Mouse (Mus musculus) small intestine, adult 2 months (tissue): Measurements from ENCODE around the gene Wnt7a. TPM values are rescaled to one million over a fixed set of nuclear protein-coding genes. Genes with fewer than 3 reads are reported as not detected.

ENCODE experiments used
- H3K27ac ChIP-seq: fragments of 200-500 bp; 2 replicates; pipeline ENCODE4 v1.5.1; 2012; ENCODE audit warnings: low read depth, low read length, control low read depth, inconsistent platforms; ENCODE audit not compliant: insufficient read depth
- H3K27me3 ChIP-seq: fragments of 200-500 bp; 2 replicates; pipeline ENCODE4 v1.6.1; 2012; ENCODE audit warnings: mild to moderate bottlenecking, moderate library complexity, low read length, inconsistent platforms; ENCODE audit not compliant: control insufficient read depth, insufficient read depth
- H3K36me3 ChIP-seq: fragments of 200-500 bp; 2 replicates; pipeline ENCODE4 v1.6.1; 2012; ENCODE audit warnings: mild to moderate bottlenecking, low read length, control low read depth, inconsistent platforms; ENCODE audit not compliant: control insufficient read depth, insufficient read depth
- H3K4me1 ChIP-seq: fragments of 200-500 bp; 2 replicates; pipeline ENCODE4 v1.6.1; 2012; ENCODE audit warnings: low read length, inconsistent platforms, mixed read lengths; ENCODE audit not compliant: control insufficient read depth, insufficient read depth, insufficient read length
- H3K4me3 ChIP-seq: fragments of 200-500 bp; 2 replicates; pipeline ENCODE4 v1.5.1; 2012; ENCODE audit warnings: low read depth, mild to moderate bottlenecking, control low read depth, inconsistent platforms, low read length, moderate library complexity
- CTCF ChIP-seq: fragments of 200-500 bp; IDR thresholded peaks from 2 replicates; pipeline ENCODE4 v1.5.1; 2012; ENCODE audit warnings: low read depth, mild to moderate bottlenecking, control low read depth, inconsistent platforms, low read length, moderate library complexity, mixed read lengths; ENCODE audit not compliant: insufficient replicate concordance, insufficient read length; ENCODE audit errors: extremely low read depth
- POLR2A ChIP-seq: fragments of 200-500 bp; IDR thresholded peaks from 2 replicates; pipeline ENCODE4 v1.6.1; 2012; ENCODE audit warnings: low read depth, mild to moderate bottlenecking, control low read depth, inconsistent platforms, low read length, moderate library complexity
- WGBS: fragments of 180-500 bp; shearing (Covaris S2); methylation state at CpG from one replicate; pipeline ENCODE4 v1.1.7; 2018; 5-methylcytosine and 5-hydroxymethylcytosine counted together
- polyA plus RNA-seq: library from polyadenylated mRNA; depleted of rRNA; stranded (reverse); fragments of >200 nt; gene quantifications from 2 replicates; pipeline ENCODE4 v1.2.3, GENCODE M21; 2012

Wnt7a gene
- polyA plus RNA-seq, 1 experiment, result not detected

DNA sequence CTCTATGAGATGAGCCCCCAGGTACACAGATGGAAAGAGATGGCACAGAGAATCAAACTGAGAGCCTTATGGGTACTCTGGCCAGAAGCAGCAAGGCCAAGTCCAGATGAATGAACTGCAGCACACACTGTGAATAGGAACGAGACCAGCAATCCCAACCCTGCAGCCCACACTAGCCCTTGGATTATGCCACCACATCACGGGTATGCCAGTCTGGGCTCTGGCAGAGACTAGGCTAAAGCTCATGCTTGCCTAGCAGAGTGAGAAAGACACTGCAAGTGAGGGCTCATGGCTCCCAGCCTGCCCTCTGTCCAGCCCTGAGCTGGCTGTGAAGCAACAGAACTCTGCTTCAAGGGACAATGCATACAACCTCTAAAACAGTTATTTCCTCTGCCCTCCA lies 26.7 kb downstream of the Wnt7a start:
- WGBS, result 70% methylated on average over 2 of the region's 2 CpGs
- H3K27ac ChIP-seq, result no peak overlapping the region
- H3K27me3 ChIP-seq, result no peaks in the 10 kb centered on the region
- no peak for TF ChIP-seq POLR2A
- no peaks in the 10 kb centered on the region for H3K4me1 ChIP-seq
- H3K36me3 ChIP-seq, result no peaks in the 10 kb centered on the region
- no peak overlapping the region for H3K4me3 ChIP-seq

GRCm38 (mm10) chr6:91383871-91384270 lies 27.3 kb downstream of the Wnt7a start:
- Histone ChIP-seq H3K4me1 (no peaks in the 10 kb centered on the region), H3K27me3 (no peaks in the 10 kb centered on the region), H3K4me3 (no peak overlapping the region), H3K36me3 (no peaks in the 10 kb centered on the region), H3K27ac (no peak overlapping the region)
- no peak for TF ChIP-seq POLR2A
- TF ChIP-seq CTCF, result no peak
- WGBS, result 48% methylated on average over 2 of the region's 2 CpGs

DNA sequence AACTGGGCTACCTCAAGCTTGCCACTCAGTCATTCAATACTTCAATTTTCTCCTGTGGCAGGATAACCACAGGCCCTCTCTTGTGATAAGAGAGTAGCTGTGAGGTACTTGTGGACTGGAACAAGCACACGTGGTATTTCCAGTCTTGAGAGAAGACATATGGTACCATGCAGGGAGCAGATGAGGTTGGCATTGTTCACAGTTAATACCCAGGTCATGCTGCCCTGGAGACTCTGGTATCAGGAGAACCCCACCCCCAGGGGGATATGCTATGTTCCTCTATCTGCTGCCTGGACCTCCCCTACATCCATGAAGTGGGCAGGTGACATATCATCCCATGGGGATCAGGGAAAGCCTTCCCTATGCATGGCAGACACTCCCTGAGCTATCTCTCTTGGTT lies 27.9 kb downstream of the Wnt7a start:
- Histone ChIP-seq H3K27me3 (no peaks in the 10 kb centered on the region), H3K4me3 (no peak overlapping the region), H3K27ac (no peak overlapping the region), H3K4me1 (no peaks in the 10 kb centered on the region), H3K36me3 (no peaks in the 10 kb centered on the region)
- 59% methylated on average over 1 of the region's 1 CpGs for WGBS
- no peak for TF ChIP-seq POLR2A
- no peak for TF ChIP-seq CTCF

DNA sequence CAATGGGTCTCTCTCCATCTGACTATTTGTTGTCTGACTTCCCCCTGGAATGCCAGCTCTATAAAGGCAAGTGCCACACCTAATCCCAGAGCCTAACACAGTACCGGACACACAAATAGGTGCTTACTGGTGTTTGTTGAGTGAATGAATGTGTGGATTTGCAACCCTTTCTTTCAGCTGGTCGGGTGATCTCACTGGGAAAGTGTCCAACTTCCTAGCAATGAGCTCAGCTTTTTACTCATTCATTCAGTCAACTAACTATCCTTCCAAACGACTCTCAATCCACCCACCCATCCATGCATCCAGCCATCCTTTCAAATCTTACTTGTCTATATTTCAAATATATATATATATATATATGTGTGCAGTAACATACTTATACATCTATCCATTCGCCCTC lies 31.3 kb downstream of the Wnt7a start:
- no peaks in the 10 kb centered on the region for H3K36me3 ChIP-seq
- H3K27ac ChIP-seq, result no peak overlapping the region
- H3K4me1 ChIP-seq, result no peaks in the 10 kb centered on the region
- H3K4me3 ChIP-seq, result no peak overlapping the region
- H3K27me3 ChIP-seq, result no peaks in the 10 kb centered on the region
- WGBS, result 59% methylated on average over 4 of the region's 4 CpGs
- TF ChIP-seq CTCF (no peak), POLR2A (no peak)

DNA sequence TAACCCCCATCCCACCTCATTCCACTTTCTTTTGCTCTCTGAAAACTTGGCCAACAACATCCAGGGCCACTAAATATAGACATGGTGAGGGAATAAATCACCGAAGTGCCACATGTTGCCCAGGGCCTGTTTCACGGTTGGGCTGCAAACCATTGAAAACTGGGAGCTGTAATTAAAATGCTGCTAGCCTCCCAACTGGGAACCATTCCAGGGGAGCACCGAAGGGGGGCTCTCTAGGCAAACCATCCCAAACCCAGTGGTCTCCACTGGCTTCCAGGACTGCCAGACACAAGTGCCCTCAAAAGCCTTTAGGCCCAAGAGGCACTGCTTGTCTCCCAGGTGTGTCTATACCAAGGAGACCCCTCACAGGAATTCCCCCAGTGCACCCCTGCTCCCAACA lies 31.9 kb downstream of the Wnt7a start:
- Histone ChIP-seq H3K4me1 (no peaks in the 10 kb centered on the region), H3K36me3 (no peaks in the 10 kb centered on the region), H3K27ac (no peak overlapping the region), H3K4me3 (no peak overlapping the region), H3K27me3 (no peaks in the 10 kb centered on the region)
- WGBS, result 70% methylated on average over 3 of the region's 3 CpGs
- TF ChIP-seq CTCF (no peak), POLR2A (no peak)

DNA sequence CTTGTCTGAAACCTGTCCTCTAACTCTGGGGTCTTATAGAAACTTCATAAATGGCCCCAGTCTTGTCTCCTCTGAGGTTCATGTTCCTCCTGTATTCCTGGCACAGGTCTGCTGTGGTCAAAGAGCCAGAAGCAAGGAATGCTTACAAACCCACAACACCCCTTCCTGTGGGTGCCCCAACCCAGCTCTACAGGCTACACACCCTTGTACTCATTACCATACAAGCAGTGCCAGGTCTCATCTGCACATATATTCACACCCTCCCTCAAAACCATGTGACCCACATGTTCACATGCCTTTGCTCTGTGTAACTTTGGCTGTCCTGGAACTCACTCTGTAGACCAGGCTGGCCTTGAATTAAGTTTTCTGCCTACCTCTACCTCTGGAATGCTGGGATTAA lies 38.2 kb downstream of the Wnt7a start:
- H3K4me1 ChIP-seq, result no peaks in the 10 kb centered on the region
- no peaks in the 10 kb centered on the region for H3K36me3 ChIP-seq
- no peak overlapping the region for H3K4me3 ChIP-seq
- H3K27ac ChIP-seq, result no peak overlapping the region
- no peaks in the 10 kb centered on the region for H3K27me3 ChIP-seq
- no peak for TF ChIP-seq POLR2A
- no peak for TF ChIP-seq CTCF

- no peak overlapping the region for H3K4me3 ChIP-seq
- 20% methylated on average over 3 of the region's 3 CpGs for WGBS
- H3K4me1 ChIP-seq, result no peaks in the 10 kb centered on the region
- H3K27ac ChIP-seq, result no peak overlapping the region
- TF ChIP-seq POLR2A, result no peak
- TF ChIP-seq CTCF, result no peak
- H3K36me3 ChIP-seq, result no peaks in the 10 kb centered on the region
- H3K27me3 ChIP-seq, result no peaks in the 10 kb centered on the region
Observed at GRCm38 (mm10) chr6:91372586-91372971, 38.6 kb downstream of the Wnt7a start.
